Mouse (Mus musculus) bone marrow macrophage, adult 2 months (primary cell): Measurements from ENCODE around the gene Cask.

Experiments
- CTCF ChIP-seq: IDR thresholded peaks from 2 replicates; pipeline ENCODE4 v1.5.1; 2012; ENCODE audit warnings: low read depth, mild to moderate bottlenecking, low read length, moderate library complexity
- POLR2A ChIP-seq: IDR thresholded peaks from 2 replicates; pipeline ENCODE4 v1.6.1; 2012; ENCODE audit warnings: mild to moderate bottlenecking, low read depth, low read length, borderline replicate concordance

DNA sequence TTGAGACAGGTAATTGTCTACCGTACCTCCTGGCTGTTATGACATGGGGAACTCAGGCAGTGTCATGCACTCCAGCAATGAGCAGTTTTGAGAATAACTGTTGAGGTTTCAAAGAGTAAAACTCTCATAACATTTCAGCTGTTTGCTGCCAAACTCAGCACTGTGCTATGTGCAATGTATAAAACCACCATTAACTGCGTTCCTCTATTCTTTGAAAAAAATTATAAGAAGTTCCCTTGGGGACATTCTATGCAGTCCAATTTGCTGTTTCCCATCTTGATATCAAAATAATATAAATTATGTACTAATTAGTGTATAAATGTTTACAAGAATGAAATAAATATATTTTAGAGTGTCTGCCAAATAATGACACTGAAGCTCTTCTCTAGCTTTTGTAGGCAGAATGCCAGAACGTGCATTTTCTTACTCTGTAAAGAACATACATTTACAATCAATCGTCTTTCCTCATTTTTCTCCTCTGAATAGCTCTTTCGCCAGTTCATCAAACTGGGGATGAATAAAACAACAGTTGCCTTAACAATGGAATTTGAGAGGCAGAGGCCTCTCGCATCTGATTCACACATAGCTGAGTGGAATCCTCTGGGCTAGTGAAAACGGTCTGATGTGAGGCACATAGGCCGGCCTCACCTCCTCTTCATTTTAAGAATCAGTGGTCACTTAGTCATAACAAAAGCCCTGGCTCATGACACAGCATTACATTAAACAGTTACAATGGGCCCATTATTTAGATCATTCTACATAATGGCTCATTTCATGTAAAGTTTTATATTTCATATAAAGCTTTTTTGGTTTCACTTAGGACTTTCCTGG, 125.4 kb downstream of the Cask start:
- TF ChIP-seq POLR2A: no peak
- no peak for TF ChIP-seq CTCF
